ENCODE assay signal across 19 mouse cellular contexts in the genomic region with DNA sequence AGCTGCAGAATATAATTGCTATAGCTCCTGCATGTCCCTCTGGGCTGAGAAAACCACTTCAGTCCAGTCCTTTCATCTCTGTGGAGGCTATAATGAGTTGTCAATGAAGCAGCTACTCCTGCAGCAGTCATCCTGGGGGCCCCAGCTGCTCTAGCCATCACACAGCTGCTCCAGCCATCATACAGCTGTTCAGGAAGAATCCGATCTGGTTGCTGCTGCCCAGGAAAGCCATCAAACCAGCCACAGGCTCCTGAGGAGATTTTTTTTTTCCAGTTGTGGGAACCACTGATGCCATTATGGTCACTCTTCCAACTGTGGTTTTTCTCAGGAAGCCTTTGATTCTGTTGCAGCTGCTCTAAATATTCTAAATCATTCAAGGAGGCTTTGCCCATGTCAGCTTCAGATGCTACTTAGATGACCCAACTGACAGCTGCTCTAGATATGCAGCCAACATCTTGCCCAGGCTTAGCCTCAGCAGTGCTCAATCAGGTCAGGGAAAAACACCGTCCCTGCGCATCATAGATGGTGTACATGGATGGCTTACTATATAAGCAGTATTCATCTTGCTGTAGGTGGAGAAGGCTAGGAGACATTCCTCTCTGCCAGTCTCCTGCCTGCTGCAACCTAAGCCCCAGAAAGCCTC.
A peak's percentile ranks its signal among the peaks of the same experiment; 100 is the strongest.
DNase-seq lines count a peak whose midpoint lies in the region; ATAC-seq and TF ChIP-seq lines count a peak whose summit lies in the region.
"Had no signal": no experiment of that assay in that cellular context is flagged by ENCODE, and none has a peak within 500 bp of the region (broad histone marks: within the 10 kb centered on the region; RNA-seq: fewer than 3 reads in every experiment).

No protein-coding gene starts in this region.

- no peaks in the 10 kb centered on the region for H3K4me1 ChIP-seq in neural tube, embryonic 11.5 days (ENCODE audit: control insufficient read depth, insufficient read depth, low read length)
- peaks cover 4% of the 10 kb centered on the region; the same call in 1 of the 2 replicates for H3K4me1 ChIP-seq in forebrain, embryonic 10.5 days

- no peaks in the 10 kb centered on the region for H3K36me3 ChIP-seq in neural tube, embryonic 11.5 days (ENCODE audit: control insufficient read depth, insufficient read depth, low read length)
- H3K36me3 ChIP-seq in forebrain, embryonic 10.5 days (replicated peaks), result no peaks in the 10 kb centered on the region
- H3K36me3 ChIP-seq: heart, embryonic 15.5 days; hindbrain, embryonic 12.5 days had no signal

- no peaks in the 10 kb centered on the region for H3K27me3 ChIP-seq in neural tube, embryonic 11.5 days (ENCODE audit: control insufficient read depth, insufficient read depth, low read length)
- H3K27me3 ChIP-seq in forebrain, embryonic 10.5 days (ENCODE audit: poor library complexity, severe bottlenecking), result no peaks in the 10 kb centered on the region
- H3K27me3 ChIP-seq: heart, embryonic 15.5 days; hindbrain, embryonic 12.5 days had no signal

- ATAC-seq in neural tube, embryonic 11.5 days (ENCODE audit: insufficient read depth, low FRiP score, low TSS enrichment), result no peak
- ATAC-seq in cerebellum, adult (ENCODE audit: insufficient number of reproducible peaks, low FRiP score, low TSS enrichment), result no peak
- ATAC-seq: activated CD4-positive, CD25-positive, alpha-beta regulatory T cell, adult 4 months; forebrain, embryonic 16.5 days; intestine, embryonic 16.5 days had no signal

- H3K4me2 ChIP-seq in neural tube, embryonic 11.5 days (ENCODE audit: low read depth), result no peak overlapping the region
- H3K4me2 ChIP-seq: heart, embryonic 15.5 days; hindbrain, embryonic 12.5 days; liver, embryonic 11.5 days had no signal

- WGBS in neural tube, embryonic 11.5 days, result 65% methylated on average over 3 of the region's 3 CpGs
- WGBS in forebrain, embryonic 10.5 days, result 85% methylated on average over 3 of the region's 3 CpGs

- no peaks in the 10 kb centered on the region for H3K9me3 ChIP-seq in neural tube, embryonic 11.5 days (ENCODE audit: control insufficient read depth, low read length)
- H3K9me3 ChIP-seq in forebrain, embryonic 10.5 days, result no peaks in the 10 kb centered on the region
- H3K9me3 ChIP-seq: heart, embryonic 15.5 days; hindbrain, embryonic 12.5 days had no signal

- no peak for TF ChIP-seq CTCF in brain, embryonic 14.5 days (IDR thresholded peaks at IDR 0.05; ENCODE audit: borderline replicate concordance, extremely low read depth, insufficient read depth, insufficient read length)

- TF ChIP-seq POLR2A in brain, embryonic 14.5 days (IDR thresholded peaks at IDR 0.05; ENCODE audit: borderline replicate concordance, extremely low read depth, insufficient read depth, insufficient read length, poor library complexity, severe bottlenecking), result no peak

- no peak overlapping the region for H3K4me3 ChIP-seq in neural tube, embryonic 11.5 days (ENCODE audit: low read depth, low read length)
- H3K4me3 ChIP-seq in forebrain, embryonic 10.5 days, result no peak overlapping the region
- H3K4me3 ChIP-seq: heart, embryonic 15.5 days; hindbrain, embryonic 12.5 days had no signal

- no peak overlapping the region for H3K27ac ChIP-seq in neural tube, embryonic 11.5 days (ENCODE audit: low read depth, low read length)
- no peak overlapping the region for H3K27ac ChIP-seq in forebrain, embryonic 10.5 days
- H3K27ac ChIP-seq: heart, embryonic 15.5 days; hindbrain, embryonic 12.5 days had no signal

- peak; percentile 9 for DNase-seq in gastrocnemius, postnatal 10 days
- DNase-seq in gastrocnemius, adult 8-10 months (ENCODE audit: low spot score in 2 of 2), result no peak
- DNase-seq in brain, embryonic 14.5 days (ENCODE audit: low read depth), result peak; percentile 32
- peak; percentile 35 for DNase-seq in forelimb bud, embryonic 11.5 days (ENCODE audit: low read depth, low spot score)
- peak; percentile 35 for DNase-seq in neural tube, embryonic 11.5 days (ENCODE audit: low spot score)
- no peak for DNase-seq in frontal cortex, postnatal 36 days (ENCODE audit: low spot score in 2 of 2)
- DNase-seq in forebrain, embryonic 10.5 days (ENCODE audit: extremely low spot score, low spot score), result no peak
- DNase-seq: adrenal gland, postnatal 36 days; cerebellum, postnatal 25 days; heart, adult 18-20 months; lung, postnatal 14 days; thymus, adult 2 months had no signal

- H3K9ac ChIP-seq in neural tube, embryonic 11.5 days (ENCODE audit: low read length), result no peak overlapping the region
- H3K9ac ChIP-seq: heart, embryonic 15.5 days; hindbrain, embryonic 12.5 days had no signal

Comparison
In these comparisons a context has a peak if more than half of its experiments do, and no peak if none do; other contexts are left out.
1. DNase-seq: peak in gastrocnemius, postnatal 10 days (single experiment), brain, embryonic 14.5 days (single experiment), forelimb bud, embryonic 11.5 days (single experiment) and neural tube, embryonic 11.5 days (single experiment); none in gastrocnemius, adult 8-10 months (0 of 2), frontal cortex, postnatal 36 days (0 of 2) and forebrain, embryonic 10.5 days (single experiment).